Mouse (Mus musculus) testis, adult 2 months (tissue): Measurements from ENCODE around the gene Pcgf1. TPM values are rescaled to one million over a fixed set of nuclear protein-coding genes. Genes with fewer than 3 reads are reported as not detected.

Source experiments
- H3K27ac ChIP-seq: fragments of 200-500 bp; 2 replicates; pipeline ENCODE4 v1.5.1; 2012; ENCODE audit warnings: low read depth, low read length; ENCODE audit not compliant: control insufficient read depth, insufficient read depth
- H3K27me3 ChIP-seq: fragments of 200-500 bp; 2 replicates; pipeline ENCODE4 v1.6.1; 2012; ENCODE audit warnings: mild to moderate bottlenecking, low read length, moderate library complexity; ENCODE audit not compliant: control insufficient read depth, insufficient read depth
- H3K36me3 ChIP-seq: fragments of 200-500 bp; 2 replicates; pipeline ENCODE4 v1.6.1; 2012; ENCODE audit warnings: mild to moderate bottlenecking, low read length; ENCODE audit not compliant: control insufficient read depth, insufficient read depth
- H3K4me1 ChIP-seq: fragments of 200-500 bp; 2 replicates; pipeline ENCODE4 v1.6.1; 2012; ENCODE audit warnings: low read length; ENCODE audit not compliant: control insufficient read depth, insufficient read depth
- H3K4me3 ChIP-seq: fragments of 200-500 bp; 2 replicates; pipeline ENCODE4 v1.5.1; 2012; ENCODE audit warnings: low read depth, mild to moderate bottlenecking, low read length, moderate library complexity, mixed read lengths; ENCODE audit not compliant: control insufficient read depth
- CTCF ChIP-seq: fragments of 200-500 bp; IDR thresholded peaks from 2 replicates; pipeline ENCODE4 v1.5.1; 2012; ENCODE audit warnings: low read depth, mild to moderate bottlenecking, inconsistent platforms, low read length, moderate library complexity; ENCODE audit not compliant: control insufficient read depth, insufficient read depth, insufficient replicate concordance
- POLR2A ChIP-seq: fragments of 200-500 bp; IDR thresholded peaks from 2 replicates; pipeline ENCODE4 v1.6.1; 2012; ENCODE audit warnings: low read depth, mild to moderate bottlenecking, inconsistent platforms, low read length, moderate library complexity; ENCODE audit not compliant: control insufficient read depth
- polyA plus RNA-seq: library from polyadenylated mRNA; depleted of rRNA; stranded (reverse); fragments of >200 nt; gene quantifications from 2 replicates; pipeline ENCODE4 v1.2.3, GENCODE M21; 2012

Gene Pcgf1
- polyA plus RNA-seq, 1 experiment, result 41.6 TPM

GRCm38 (mm10) chr6:83078324-83078858, 722 bp downstream of the Pcgf1 start:
- peaks cover 7% of the 10 kb centered on the region for H3K4me1 ChIP-seq
- 0 out of 2 replicates have a peak, but pooled peaks have one; percentile 7 for TF ChIP-seq CTCF
- TF ChIP-seq POLR2A, result peak; percentile 53; the same call in 1 of the 2 replicates
- no peaks in the 10 kb centered on the region; the same call in 1 of the 2 replicates for H3K36me3 ChIP-seq
- H3K4me3 ChIP-seq, result peak overlapping the region; percentile 97
- no peaks in the 10 kb centered on the region for H3K27me3 ChIP-seq
- H3K27ac ChIP-seq, result peak overlapping the region; percentile 99

GRCm38 (mm10) chr6:83080210-83080609, 2.5 kb downstream of the Pcgf1 start:
- Histone ChIP-seq H3K27me3 (no peaks in the 10 kb centered on the region), H3K4me1 (peaks cover 7% of the 10 kb centered on the region)

GRCm38 (mm10) chr6:83083497-83083896, 5.8 kb downstream of the Pcgf1 start:
- Histone ChIP-seq H3K4me1 (peaks cover 16% of the 10 kb centered on the region), H3K4me3 (no peak overlapping the region), H3K27me3 (no peaks in the 10 kb centered on the region; the same call in 1 of the 2 replicates), H3K36me3 (no peaks in the 10 kb centered on the region; the same call in 1 of the 2 replicates), H3K27ac (no peak overlapping the region)
- no peak for TF ChIP-seq POLR2A
- no peak for TF ChIP-seq CTCF

More at GRCm38 (mm10) chr6:83080210-83080609, 2.5 kb downstream of the Pcgf1 start:
- Histone ChIP-seq H3K4me3 (no peak overlapping the region), H3K36me3 (no peaks in the 10 kb centered on the region; the same call in 1 of the 2 replicates), H3K27ac (no peak overlapping the region)
- no peak for TF ChIP-seq CTCF
- TF ChIP-seq POLR2A, result no peak

- no peaks in the 10 kb centered on the region; the same call in 1 of the 2 replicates for H3K27me3 ChIP-seq
These were observed 6.8 kb downstream of the Pcgf1 start for GRCm38 (mm10) chr6:83084477-83084876.

GRCm38 (mm10) chr6:83086121-83087035, 8.7 kb downstream of the Pcgf1 start, which contains the start of gene Lbx2:
TSS of gene Lbx2 (plus strand) at chr6:83086367.
- TF ChIP-seq POLR2A (no peak), CTCF (no peak)
- Histone ChIP-seq H3K36me3 (no peaks in the 10 kb centered on the region; the same call in 1 of the 2 replicates), H3K4me3 (peak within 1 kb of the TSS; percentile 42), H3K27me3 (no peaks in the 10 kb centered on the region; the same call in 1 of the 2 replicates), H3K27ac (no peak within 1 kb of the TSS), H3K4me1 (peaks cover 12% of the 10 kb centered on the region)

More at GRCm38 (mm10) chr6:83084477-83084876, 6.8 kb downstream of the Pcgf1 start:
- no peak overlapping the region for H3K27ac ChIP-seq
- TF ChIP-seq POLR2A, result no peak
- no peak for TF ChIP-seq CTCF
- no peaks in the 10 kb centered on the region; the same call in 1 of the 2 replicates for H3K36me3 ChIP-seq
- H3K4me3 ChIP-seq, result no peak overlapping the region
- peaks cover 12% of the 10 kb centered on the region for H3K4me1 ChIP-seq

- H3K27me3 ChIP-seq, result no peaks in the 10 kb centered on the region; the same call in 1 of the 2 replicates
- peak overlapping the region; percentile 42 for H3K4me3 ChIP-seq
- no peaks in the 10 kb centered on the region for H3K36me3 ChIP-seq
- H3K4me1 ChIP-seq, result peaks cover 12% of the 10 kb centered on the region
- TF ChIP-seq CTCF (no peak), POLR2A (no peak)
- no peak overlapping the region for H3K27ac ChIP-seq
These were observed 9.7 kb downstream of the Pcgf1 start for GRCm38 (mm10) chr6:83087205-83087925.
